Mouse (Mus musculus) myocyte (in vitro differentiated cells): ENCODE measurements around the gene Bcl2. TPM values are rescaled to one million over a fixed set of nuclear protein-coding genes. Genes with fewer than 3 reads are reported as not detected.

Experiments
- H3K27me3 ChIP-seq: one replicate; pipeline ENCODE4 v1.6.1; 2011; ENCODE audit not compliant: control insufficient read depth, insufficient read depth, insufficient read length
- H3K36me3 ChIP-seq: one replicate; pipeline ENCODE4 v1.6.1; 2011; ENCODE audit not compliant: control insufficient read depth, insufficient read depth
- H3K4me2 ChIP-seq: one replicate; pipeline ENCODE4 v1.6.1; 2011; ENCODE audit warnings: low read depth, control low read depth
- H3K4me3 ChIP-seq: one replicate; pipeline ENCODE4 v1.5.1; 2011; ENCODE audit warnings: mild to moderate bottlenecking, control low read depth, moderate library complexity
- H3K79me2 ChIP-seq: one replicate; pipeline ENCODE4 v1.6.1; 2011; ENCODE audit not compliant: control insufficient read depth, insufficient read depth
- H3ac ChIP-seq: one replicate; pipeline ENCODE4 v1.6.1; 2011; ENCODE audit not compliant: control insufficient read depth, insufficient read length
- CEBPB ChIP-seq: IDR thresholded peaks from 2 replicates; pipeline ENCODE4 v1.6.1; 2011; ENCODE audit warnings: mild to moderate bottlenecking, moderate library complexity; ENCODE audit not compliant: poor library complexity, insufficient read depth, severe bottlenecking
- E2F4 ChIP-seq: IDR thresholded peaks from one replicate; pipeline ENCODE4 v1.6.1; 2011; ENCODE audit warnings: mild to moderate bottlenecking, control low read depth, moderate library complexity; ENCODE audit not compliant: insufficient read depth
- MAX ChIP-seq: IDR thresholded peaks from one replicate; pipeline ENCODE4 v1.6.1; 2011; ENCODE audit warnings: low read depth, mild to moderate bottlenecking, control low read depth
- MYOD1 ChIP-seq, 3 experiments: IDR thresholded peaks; one replicate each; pipeline ENCODE4 v1.6.1; 2011; ENCODE audit warnings: control low read depth in 2 of 3, low read depth in 2 of 3, mild to moderate bottlenecking in 2 of 3, moderate library complexity in 1 of 3; ENCODE audit not compliant: insufficient read length in 2 of 3, control insufficient read depth in 1 of 3
- MYOG ChIP-seq, 3 experiments: IDR thresholded peaks; one replicate each; pipeline ENCODE4 v1.6.1; 2011; ENCODE audit warnings: control low read depth in 2 of 3, low read depth in 2 of 3, mild to moderate bottlenecking in 2 of 3; ENCODE audit not compliant: insufficient read length in 2 of 3, control insufficient read depth in 1 of 3, insufficient read depth in 1 of 3
- POLR2A ChIP-seq: IDR thresholded peaks from one replicate; pipeline ENCODE4 v1.6.1; 2011; ENCODE audit warnings: low read depth, mild to moderate bottlenecking, control low read depth, moderate library complexity; ENCODE audit not compliant: insufficient read length
- POLR2AphosphoS2 ChIP-seq: IDR thresholded peaks from one replicate; pipeline ENCODE4 v1.6.1; 2011; ENCODE audit warnings: low read depth, control low read depth; ENCODE audit not compliant: insufficient read length
- REST ChIP-seq: IDR thresholded peaks from one replicate; pipeline ENCODE4 v1.6.1; 2011; ENCODE audit warnings: mild to moderate bottlenecking, control low read depth, moderate library complexity; ENCODE audit not compliant: insufficient read depth, insufficient read length
- SRF ChIP-seq: IDR thresholded peaks from one replicate; pipeline ENCODE4 v1.6.1; 2011; ENCODE audit warnings: low read depth; ENCODE audit not compliant: control insufficient read depth, insufficient read length
- TCF12 ChIP-seq: IDR thresholded peaks from one replicate; pipeline ENCODE4 v1.6.1; 2011; ENCODE audit warnings: mild to moderate bottlenecking, control low read depth; ENCODE audit not compliant: poor library complexity, insufficient read depth, severe bottlenecking
- TCF3 ChIP-seq: IDR thresholded peaks from one replicate; pipeline ENCODE4 v1.6.1; 2011; ENCODE audit warnings: low read depth, control low read depth; ENCODE audit not compliant: insufficient read length
- USF1 ChIP-seq: IDR thresholded peaks from one replicate; pipeline ENCODE4 v1.6.1; 2011; ENCODE audit warnings: low read depth, mild to moderate bottlenecking, control low read depth, moderate library complexity
- polyA plus RNA-seq: library from polyadenylated mRNA; unstranded; fragments of >200 nt; fragmentation: generic; extraction: Trizol; gene quantifications from one replicate; pipeline ENCODE4 v1.2.1, GENCODE M21; 2012; ENCODE audit warnings: missing spikeins

The Bcl2 gene
- polyA plus RNA-seq, 1 experiment, result 1.9 TPM

- Histone ChIP-seq H3K27me3 (no peaks in the 10 kb centered on the region), H3K4me2 (no peak overlapping the region), H3K4me3 (no peak overlapping the region), H3K79me2 (no peaks in the 10 kb centered on the region), H3ac (no peak overlapping the region), H3K36me3 (no peaks in the 10 kb centered on the region)
- TF ChIP-seq TCF12, result no peak
- TF ChIP-seq E2F4, result no peak
- TF ChIP-seq MYOD1 (IDR thresholded peaks at IDR 0.05; ENCODE audit: control insufficient read depth in 1 of 3, insufficient read length in 2 of 3, low read depth in 2 of 3), result no peak
- TF ChIP-seq MAX, result no peak
- no peak for TF ChIP-seq USF1
- no peak for TF ChIP-seq TCF3
Observed at GRCm38 (mm10) chr1:106679800-106680515, 34.1 kb downstream of the Bcl2 start.

- no peak overlapping the region for H3K4me3 ChIP-seq
- TF ChIP-seq MAX (no peak), TCF3 (no peak), SRF (no peak), MYOG (IDR thresholded peaks at IDR 0.05; ENCODE audit: control insufficient read depth in 1 of 3, insufficient read depth in 1 of 3, insufficient read length in 2 of 3, low read depth in 2 of 3) (no peak), TCF12 (no peak), POLR2A (no peak), MYOD1 (IDR thresholded peaks at IDR 0.05; ENCODE audit: control insufficient read depth in 1 of 3, insufficient read length in 2 of 3, low read depth in 2 of 3) (no peak), CEBPB (no peak), USF1 (no peak), REST (no peak), POLR2AphosphoS2 (no peak), E2F4 (no peak)
- no peak overlapping the region for H3ac ChIP-seq
- H3K27me3 ChIP-seq, result no peaks in the 10 kb centered on the region
- no peaks in the 10 kb centered on the region for H3K36me3 ChIP-seq
- H3K4me2 ChIP-seq, result no peak overlapping the region
- no peaks in the 10 kb centered on the region for H3K79me2 ChIP-seq
Observed at GRCm38 (mm10) chr1:106678060-106678478, 36.0 kb downstream of the Bcl2 start.

DNA sequence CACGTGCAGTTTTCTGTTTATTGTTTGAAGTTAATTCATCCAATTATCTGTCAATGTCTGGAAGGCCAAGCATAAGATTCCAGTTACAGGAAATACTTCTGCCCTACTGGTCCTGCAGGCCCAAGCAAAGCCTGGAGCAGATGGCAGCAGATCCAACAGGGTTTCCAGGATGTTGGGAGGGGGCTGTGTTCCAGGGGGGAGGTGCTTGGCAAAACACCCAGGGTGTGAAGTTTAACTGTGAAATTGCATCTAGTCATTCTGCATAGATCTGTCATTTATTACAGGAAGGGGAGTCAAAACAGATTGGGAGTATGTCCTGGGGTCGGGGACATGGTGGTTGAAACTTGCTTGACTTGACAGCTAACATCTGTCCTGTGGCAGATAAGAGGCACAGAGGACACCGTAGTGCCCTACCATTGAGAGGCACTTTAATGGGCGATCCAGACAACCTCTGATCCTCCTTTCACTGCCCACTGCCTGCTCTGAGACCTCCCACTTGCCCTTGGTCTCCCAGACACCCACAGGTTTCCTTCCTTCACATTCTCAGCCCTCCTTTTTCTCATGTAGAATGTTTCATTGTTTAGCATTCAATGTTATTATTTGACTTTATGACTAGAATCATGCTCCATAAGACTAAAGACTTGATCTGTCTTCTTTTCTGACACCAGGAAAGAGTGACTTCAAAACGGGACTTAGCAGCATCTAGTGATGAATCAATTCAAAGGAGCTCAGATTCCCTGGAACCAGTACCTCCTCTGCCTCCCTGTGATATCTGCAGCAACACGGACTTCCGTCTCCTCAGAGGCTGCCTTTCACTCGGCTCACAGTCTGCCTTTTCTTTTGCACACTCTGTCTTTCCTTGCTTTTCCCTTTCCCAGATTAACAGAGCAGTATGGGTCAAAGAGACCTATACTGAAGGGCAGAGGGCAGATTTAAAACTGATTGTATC is 47.7 kb downstream of the Bcl2 start:
- no peak for TF ChIP-seq TCF12
- no peak for TF ChIP-seq POLR2A
- no peak for TF ChIP-seq MAX
- no peak for TF ChIP-seq E2F4
- TF ChIP-seq USF1, result no peak
- TF ChIP-seq TCF3, result no peak
- no peak for TF ChIP-seq POLR2AphosphoS2
- no peak for TF ChIP-seq REST
- no peak for TF ChIP-seq SRF
- TF ChIP-seq MYOG (IDR thresholded peaks at IDR 0.05; ENCODE audit: control insufficient read depth in 1 of 3, insufficient read depth in 1 of 3, insufficient read length in 2 of 3, low read depth in 2 of 3), result no peak
- TF ChIP-seq CEBPB, result no peak
- no peak for TF ChIP-seq MYOD1 (IDR thresholded peaks at IDR 0.05; ENCODE audit: control insufficient read depth in 1 of 3, insufficient read length in 2 of 3, low read depth in 2 of 3)
- Histone ChIP-seq H3K79me2 (no peaks in the 10 kb centered on the region), H3K4me2 (no peak overlapping the region), H3ac (no peak overlapping the region), H3K36me3 (no peaks in the 10 kb centered on the region), H3K4me3 (no peak overlapping the region), H3K27me3 (no peaks in the 10 kb centered on the region)

DNA sequence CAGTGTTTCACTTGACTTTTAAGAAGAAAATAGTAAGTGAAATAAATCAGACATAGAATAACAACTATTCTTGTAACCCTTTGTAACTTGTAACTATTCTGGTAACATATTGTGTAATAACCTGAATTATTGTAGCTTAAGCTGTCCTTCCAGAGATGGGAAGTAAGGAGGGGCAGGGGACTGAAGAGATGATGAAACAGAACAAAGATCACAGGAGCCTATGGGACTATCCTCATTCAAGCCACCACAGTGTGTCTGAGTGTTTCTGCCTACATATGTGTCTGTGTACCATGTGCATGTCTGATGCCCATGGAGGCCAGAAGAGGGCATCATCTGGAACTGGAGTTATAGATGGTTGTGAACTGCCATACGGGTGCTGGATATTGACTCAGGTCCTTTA is 49.1 kb downstream of the Bcl2 start:
- no peak for TF ChIP-seq CEBPB
- TF ChIP-seq MYOD1 (IDR thresholded peaks at IDR 0.05; ENCODE audit: control insufficient read depth in 1 of 3, insufficient read length in 2 of 3, low read depth in 2 of 3), result no peak
- no peak for TF ChIP-seq E2F4
- no peak for TF ChIP-seq SRF
- TF ChIP-seq MAX, result no peak
- no peak for TF ChIP-seq REST
- TF ChIP-seq USF1, result no peak
- no peak for TF ChIP-seq TCF3
- TF ChIP-seq POLR2A, result no peak
- TF ChIP-seq POLR2AphosphoS2, result no peak
- no peak for TF ChIP-seq TCF12
- TF ChIP-seq MYOG (IDR thresholded peaks at IDR 0.05; ENCODE audit: control insufficient read depth in 1 of 3, insufficient read depth in 1 of 3, insufficient read length in 2 of 3, low read depth in 2 of 3), result no peak
- Histone ChIP-seq H3K36me3 (no peaks in the 10 kb centered on the region), H3K27me3 (no peaks in the 10 kb centered on the region), H3K4me3 (no peak overlapping the region), H3K79me2 (no peaks in the 10 kb centered on the region), H3K4me2 (no peak overlapping the region), H3ac (no peak overlapping the region)
